Mouse (Mus musculus) lung, embryonic 14.5 days (tissue): ENCODE data around the gene Tmcc2. TPM values are rescaled to one million over a fixed set of nuclear protein-coding genes. Genes with fewer than 3 reads are reported as not detected.

Experiments used
- ATAC-seq: fragments of 200-750 bp; cut with Nextera tagmentation; 2 replicates; pipeline ENCODE4 v1.8.0; 2017; ENCODE audit warnings: mild to moderate bottlenecking, moderate TSS enrichment, moderate library complexity; ENCODE audit not compliant: insufficient read depth
- DNase-seq: peaks from one replicate; pipeline ENCODE4 v3.0.0-alpha.2; 2015
- H3K27ac ChIP-seq: fragments of 300-500 bp; sonication (generic); 2 replicates; pipeline ENCODE4 v1.5.1; 2014; ENCODE audit warnings: low read depth, mild to moderate bottlenecking, moderate library complexity
- H3K27me3 ChIP-seq: fragments of 300-500 bp; sonication (generic); 2 replicates; pipeline ENCODE4 v1.6.1; 2014; ENCODE audit warnings: low read length, control low read depth; ENCODE audit not compliant: insufficient read depth
- H3K36me3 ChIP-seq: fragments of 300-500 bp; sonication (generic); 2 replicates; pipeline ENCODE4 v1.6.1; 2014; ENCODE audit warnings: control low read depth; ENCODE audit not compliant: insufficient read depth
- H3K4me1 ChIP-seq: fragments of 300-500 bp; sonication (generic); 2 replicates; pipeline ENCODE4 v1.6.1; 2014; ENCODE audit warnings: antibody characterized with exemption, control low read depth; ENCODE audit not compliant: insufficient read depth
- H3K4me2 ChIP-seq: fragments of 300-500 bp; sonication (generic); 2 replicates; pipeline ENCODE4 v1.6.1; 2014; ENCODE audit warnings: mild to moderate bottlenecking
- H3K4me3 ChIP-seq: fragments of 300-500 bp; sonication (generic); 2 replicates; pipeline ENCODE4 v1.5.1; 2014; ENCODE audit warnings: low read depth, low read length
- H3K9ac ChIP-seq: fragments of 300-500 bp; sonication (generic); 2 replicates; pipeline ENCODE4 v1.6.1; 2014
- H3K9me3 ChIP-seq: fragments of 300-500 bp; sonication (generic); 2 replicates; pipeline ENCODE4 v1.6.1; 2016; ENCODE audit warnings: low read depth, low read length, control low read depth
- CTCF ChIP-seq: IDR thresholded peaks from 2 replicates; pipeline ENCODE4 v1.5.1; 2016; ENCODE audit warnings: antibody characterized with exemption, low read depth
- WGBS: fragments of 180-500 bp; shearing (Covaris S2); extraction: QIAGEN DNeasy Blood & Tissue Kit; methylation state at CpG from one replicate; pipeline ENCODE4 v1.1.7; 2014; 5-methylcytosine and 5-hydroxymethylcytosine counted together
- polyA plus RNA-seq: library from polyadenylated mRNA; unstranded; fragments of >200 nt; fragmentation: Nextera tagmentation; extraction: Ambion mirVana; gene quantifications from 2 replicates; pipeline ENCODE4 v1.2.1, GENCODE M21; 2014

Tmcc2 gene
- polyA plus RNA-seq, 1 experiment from 2014 or later: 10.3 TPM

- ATAC-seq: peak; percentile 76
- under 1% methylated on average over 67 of the region's 67 CpGs for WGBS
- Histone ChIP-seq H3K9ac (peak within 1 kb of the TSS; percentile 53), H3K27me3 (peaks cover 3% of the 10 kb centered on the region; the same call in 1 of the 2 replicates), H3K36me3 (0 out of 2 replicates have a peak, but pooled peaks cover 6% of the 10 kb centered on the region), H3K4me3 (peak within 1 kb of the TSS; percentile 62), H3K27ac (no peak within 1 kb of the TSS), H3K9me3 (no peaks in the 10 kb centered on the region), H3K4me1 (peaks cover 20% of the 10 kb centered on the region), H3K4me2 (peak within 1 kb of the TSS; percentile 97)
- TF ChIP-seq CTCF: no peak
- peak; percentile 95 for DNase-seq
Measured at GRCm38 (mm10) chr1:132315889-132316624, 75.0 kb downstream of the Tmcc2 start, which contains the start of gene Nuak2. Nuak2 (plus strand) TSS chr1:132316126.

- Histone ChIP-seq H3K27me3 (peaks cover 3% of the 10 kb centered on the region; the same call in 1 of the 2 replicates), H3K27ac (no peak overlapping the region), H3K4me1 (peaks cover 7% of the 10 kb centered on the region; the same call in 1 of the 2 replicates), H3K9ac (no peak overlapping the region), H3K4me2 (no peak overlapping the region), H3K9me3 (no peaks in the 10 kb centered on the region), H3K36me3 (no peaks in the 10 kb centered on the region), H3K4me3 (no peak overlapping the region)
- DNase-seq: peak; percentile 89
- 57% methylated on average over 3 of the region's 3 CpGs for whole genome bisulfite sequencing
- peak; percentile 77 for TF ChIP-seq CTCF
- peak; percentile 67; the same call in 1 of the 2 replicates for ATAC-seq
Measured at GRCm38 (mm10) chr1:132312703-132313102, 78.4 kb downstream of the Tmcc2 start.

GRCm38 (mm10) chr1:132312043-132312442, 79.0 kb downstream of the Tmcc2 start:
- no peaks in the 10 kb centered on the region for H3K36me3 ChIP-seq
- no peaks in the 10 kb centered on the region for H3K9me3 ChIP-seq
- no peak overlapping the region for H3K9ac ChIP-seq
- H3K27me3 ChIP-seq: peaks cover 3% of the 10 kb centered on the region; the same call in 1 of the 2 replicates
- H3K4me2 ChIP-seq: no peak overlapping the region
- TF ChIP-seq CTCF: no peak
- H3K27ac ChIP-seq: no peak overlapping the region
- peaks cover 7% of the 10 kb centered on the region; the same call in 1 of the 2 replicates for H3K4me1 ChIP-seq
- 10% methylated on average over 2 of the region's 2 CpGs for WGBS
- ATAC-seq (peak; percentile 9; the same call in 1 of the 2 replicates), DNase-seq (peak; percentile 74)
- H3K4me3 ChIP-seq: no peak overlapping the region

DNA sequence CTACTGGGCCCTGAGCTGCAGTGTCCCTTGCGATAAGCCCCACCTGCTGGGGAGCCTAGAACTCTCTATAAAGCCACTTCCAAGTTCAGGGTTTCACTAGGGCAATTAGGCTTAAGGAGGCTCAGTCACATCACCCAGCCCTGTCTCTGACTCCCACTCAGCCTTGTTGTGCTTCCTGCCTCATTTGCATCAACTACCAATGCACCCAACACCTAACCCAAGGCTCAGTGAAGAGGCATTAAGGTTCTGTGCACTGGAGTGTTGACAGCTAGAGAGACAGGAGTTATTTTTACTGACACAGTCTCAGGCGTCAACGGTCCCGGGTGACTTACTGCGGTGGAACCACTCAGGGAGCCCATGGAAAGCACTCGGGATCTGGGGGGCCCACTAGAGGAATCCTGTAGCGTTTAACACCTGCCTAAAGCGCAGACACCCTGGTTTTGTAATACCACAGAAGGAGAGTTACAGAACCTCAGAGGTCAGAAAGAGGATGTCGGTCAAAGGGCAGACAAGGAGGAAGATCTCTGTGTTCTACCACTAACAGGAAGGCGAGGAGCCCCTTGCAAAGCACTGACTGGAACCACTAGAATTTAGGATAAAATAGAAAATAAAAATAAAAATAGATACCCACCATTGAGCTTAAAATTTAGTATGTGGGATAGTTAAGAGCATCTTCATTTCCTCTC, 79.8 kb downstream of the Tmcc2 start:
- Histone ChIP-seq H3K27me3 (no peaks in the 10 kb centered on the region; the same call in 1 of the 2 replicates), H3K4me2 (no peak overlapping the region), H3K9me3 (no peaks in the 10 kb centered on the region), H3K9ac (no peak overlapping the region), H3K4me3 (no peak overlapping the region), H3K36me3 (no peaks in the 10 kb centered on the region), H3K27ac (no peak overlapping the region), H3K4me1 (peaks cover 7% of the 10 kb centered on the region; the same call in 1 of the 2 replicates)
- TF ChIP-seq CTCF: 0 out of 2 replicates have a peak, but pooled peaks have one; percentile 9
- no peak for ATAC-seq
- 30% methylated on average over 10 of the region's 10 CpGs for WGBS
- DNase-seq: no peak

- Histone ChIP-seq H3K4me3 (no peak overlapping the region), H3K4me1 (peaks cover 7% of the 10 kb centered on the region; the same call in 1 of the 2 replicates), H3K27ac (no peak overlapping the region), H3K27me3 (no peaks in the 10 kb centered on the region), H3K36me3 (no peaks in the 10 kb centered on the region), H3K9ac (no peak overlapping the region), H3K4me2 (no peak overlapping the region), H3K9me3 (no peaks in the 10 kb centered on the region)
- ATAC-seq (no peak), DNase-seq (no peak)
- whole genome bisulfite sequencing: 55% methylated on average over 7 of the region's 7 CpGs
- TF ChIP-seq CTCF: no peak
Measured at GRCm38 (mm10) chr1:132310754-132311153, 80.3 kb downstream of the Tmcc2 start.

GRCm38 (mm10) chr1:132308674-132309073, 82.4 kb downstream of the Tmcc2 start:
- ATAC-seq (no peak), DNase-seq (no peak)
- H3K4me3 ChIP-seq: no peak overlapping the region
- no peaks in the 10 kb centered on the region for H3K27me3 ChIP-seq
- H3K9me3 ChIP-seq: no peaks in the 10 kb centered on the region
- H3K9ac ChIP-seq: no peak overlapping the region
- no peak for TF ChIP-seq CTCF
- no peaks in the 10 kb centered on the region for H3K36me3 ChIP-seq
- WGBS: 91% methylated on average over 7 of the region's 7 CpGs
- H3K4me1 ChIP-seq: peaks cover 7% of the 10 kb centered on the region; the same call in 1 of the 2 replicates
- H3K4me2 ChIP-seq: no peak overlapping the region
- H3K27ac ChIP-seq: no peak overlapping the region

- no peak for ATAC-seq
- 74% methylated on average over 6 of the region's 6 CpGs for WGBS
- no peak for DNase-seq
Measured at GRCm38 (mm10) chr1:132307962-132308361, 83.1 kb downstream of the Tmcc2 start.

More at GRCm38 (mm10) chr1:132307962-132308361, 83.1 kb downstream of the Tmcc2 start:
- no peak for TF ChIP-seq CTCF
- no peaks in the 10 kb centered on the region for H3K9me3 ChIP-seq
- no peak overlapping the region for H3K27ac ChIP-seq
- no peaks in the 10 kb centered on the region for H3K36me3 ChIP-seq
- no peaks in the 10 kb centered on the region for H3K27me3 ChIP-seq
- H3K4me1 ChIP-seq: peaks cover 7% of the 10 kb centered on the region; the same call in 1 of the 2 replicates
- H3K4me2 ChIP-seq: no peak overlapping the region
- H3K4me3 ChIP-seq: no peak overlapping the region
- no peak overlapping the region for H3K9ac ChIP-seq
